Mouse (Mus musculus) hindbrain, embryonic 15.5 days (tissue): ENCODE measurements around the gene Cadm4. TPM values are rescaled to one million over a fixed set of nuclear protein-coding genes. Genes with fewer than 3 reads are reported as not detected.

Experiments
- ATAC-seq: fragments of 200-750 bp; cut with Nextera tagmentation; 2 replicates; pipeline ENCODE4 v1.8.0; 2017; ENCODE audit warnings: low read depth, moderate number of reproducible peaks, moderate TSS enrichment; ENCODE audit not compliant: low FRiP score
- H3K27ac ChIP-seq: fragments of 300-500 bp; sonication (generic); replicated peaks from 2 replicates; pipeline ENCODE4 v1.5.1; 2015; ENCODE audit warnings: mild to moderate bottlenecking, inconsistent platforms
- H3K27me3 ChIP-seq: fragments of 300-500 bp; sonication (generic); 2 replicates; pipeline ENCODE4 v1.6.1; 2015; ENCODE audit warnings: control low read depth, inconsistent platforms
- H3K36me3 ChIP-seq: fragments of 300-500 bp; sonication (generic); 2 replicates; pipeline ENCODE4 v1.6.1; 2015; ENCODE audit warnings: control low read depth, inconsistent platforms
- H3K4me1 ChIP-seq: fragments of 300-500 bp; sonication (generic); replicated peaks from 2 replicates; pipeline ENCODE4 v1.6.1; 2015; ENCODE audit warnings: control low read depth, inconsistent platforms
- H3K4me2 ChIP-seq: fragments of 300-500 bp; sonication (generic); 2 replicates; pipeline ENCODE4 v1.6.1; 2015; ENCODE audit warnings: moderate library complexity, mild to moderate bottlenecking, inconsistent platforms
- H3K4me3 ChIP-seq: fragments of 300-500 bp; sonication (generic); 2 replicates; pipeline ENCODE4 v1.5.1; 2015; ENCODE audit warnings: mild to moderate bottlenecking, inconsistent platforms
- H3K9ac ChIP-seq: fragments of 300-500 bp; sonication (generic); 2 replicates; pipeline ENCODE4 v1.6.1; 2015; ENCODE audit warnings: inconsistent platforms
- H3K9me3 ChIP-seq: fragments of 300-500 bp; sonication (generic); 2 replicates; pipeline ENCODE4 v1.6.1; 2016; ENCODE audit warnings: control low read depth, inconsistent platforms
- WGBS: fragments of 180-500 bp; shearing (Covaris S2); methylation state at CpG from one replicate; pipeline ENCODE4 v1.1.7; 2015; 5-methylcytosine and 5-hydroxymethylcytosine counted together
- polyA plus RNA-seq: library from polyadenylated mRNA; unstranded; fragments of >200 nt; fragmentation: Nextera tagmentation; extraction: Ambion mirVana; gene quantifications from 2 replicates; pipeline ENCODE4 v1.2.1, GENCODE M21; 2015

Cadm4 gene
- 77.9 and 80.4 TPM in 2 replicates for polyA plus RNA-seq

DNA sequence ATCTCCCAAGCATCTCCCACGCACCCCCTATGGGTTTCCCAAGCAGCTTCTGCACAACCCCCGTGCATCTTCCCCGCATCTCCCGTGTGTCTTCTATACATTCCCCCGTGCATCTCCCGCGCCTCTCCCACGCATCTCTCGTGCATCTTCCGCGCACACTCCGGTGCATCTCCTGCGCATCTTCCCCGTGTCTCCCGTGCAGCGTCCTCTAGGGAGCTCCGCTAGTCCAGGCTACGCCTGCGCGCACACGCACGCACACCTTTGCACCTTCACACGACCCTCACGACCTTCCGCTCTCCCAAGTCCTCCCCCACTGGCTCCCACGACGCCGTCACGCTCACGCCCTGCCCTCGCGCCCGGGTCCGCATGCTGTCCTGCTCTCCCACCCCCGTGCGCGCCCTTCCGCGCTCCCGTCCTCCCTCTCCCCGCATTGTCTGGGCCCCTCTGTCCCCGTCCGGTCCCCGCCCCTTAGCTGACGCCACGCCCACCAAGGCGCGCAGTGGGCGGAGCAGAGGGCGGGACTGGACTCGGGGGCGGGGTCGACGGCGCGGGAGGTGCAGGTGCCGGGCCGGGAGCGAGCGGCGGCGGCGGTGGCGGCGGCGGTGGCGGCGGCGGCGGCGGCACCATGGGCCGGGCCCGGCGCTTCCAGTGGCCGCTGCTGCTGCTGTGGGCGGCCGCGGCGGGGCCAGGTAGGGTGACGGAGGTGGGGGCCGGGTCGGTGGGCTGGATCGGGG lies at the start of gene Cadm4:
Gene Cadm4 (plus strand): TSS at position 550 of the 734 bp plus-strand sequence.
- under 1% methylated on average over 73 of the region's 83 CpGs for WGBS
- H3K4me3 ChIP-seq, result peak within 1 kb of the TSS; percentile 78
- H3K27ac ChIP-seq, result peak within 1 kb of the TSS; percentile 91
- no peaks in the 10 kb centered on the region for H3K36me3 ChIP-seq
- H3K27me3 ChIP-seq, result no peaks in the 10 kb centered on the region
- H3K9ac ChIP-seq, result peak within 1 kb of the TSS; percentile 88
- peak; percentile 86 for ATAC-seq
- H3K4me2 ChIP-seq, result peak within 1 kb of the TSS; percentile 76
- no peaks in the 10 kb centered on the region for H3K9me3 ChIP-seq
- peaks cover 63% of the 10 kb centered on the region for H3K4me1 ChIP-seq

DNA sequence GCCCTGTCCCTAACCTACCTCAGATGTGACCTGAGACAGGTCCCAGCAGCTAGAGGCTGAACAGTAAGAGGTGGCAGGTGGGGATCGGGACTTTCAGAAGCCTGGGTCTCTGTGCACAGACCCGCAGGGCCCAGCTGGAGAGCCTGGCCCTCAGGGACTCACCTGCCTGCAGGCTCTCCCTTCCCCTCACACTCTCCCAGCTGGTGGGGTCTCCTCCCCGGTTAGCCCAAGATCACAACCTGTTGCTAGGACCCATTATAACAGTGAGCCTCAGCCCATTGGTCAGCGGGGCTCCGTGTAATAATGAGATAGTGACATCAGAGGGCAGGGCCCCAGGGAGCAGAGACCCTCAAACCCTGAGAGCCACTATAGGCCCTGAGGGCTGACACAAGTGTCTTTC lies 46.5 kb upstream of the Cadm4 start:
- 85% methylated on average over 5 of the region's 5 CpGs for WGBS
- Histone ChIP-seq H3K27me3 (no peaks in the 10 kb centered on the region), H3K27ac (no peak overlapping the region), H3K9me3 (no peaks in the 10 kb centered on the region), H3K9ac (no peak overlapping the region), H3K4me2 (no peak overlapping the region), H3K4me3 (no peak overlapping the region), H3K4me1 (no peaks in the 10 kb centered on the region), H3K36me3 (no peaks in the 10 kb centered on the region)
- no peak for ATAC-seq

DNA sequence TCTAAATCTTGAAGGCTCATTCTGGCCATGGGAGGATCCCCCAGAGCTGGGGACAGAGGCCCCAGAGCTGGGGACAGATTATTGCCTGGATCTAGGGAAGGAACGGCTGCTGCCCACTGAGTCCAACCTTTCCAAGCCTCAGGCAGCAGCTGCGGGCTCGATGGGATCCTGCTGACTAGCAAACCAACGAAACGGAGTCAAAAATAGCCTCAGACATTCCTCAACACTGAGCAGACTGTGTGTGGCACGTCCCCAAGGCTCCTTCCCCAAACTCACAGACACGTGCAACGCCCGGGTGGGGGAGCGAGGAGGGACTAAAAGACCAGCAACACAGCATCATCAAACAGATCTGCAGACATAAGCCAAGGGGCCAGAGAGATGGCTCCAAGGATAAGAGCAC lies 43.8 kb upstream of the Cadm4 start:
- Histone ChIP-seq H3K4me1 (no peaks in the 10 kb centered on the region), H3K36me3 (no peaks in the 10 kb centered on the region), H3K9me3 (no peaks in the 10 kb centered on the region), H3K27me3 (no peaks in the 10 kb centered on the region), H3K4me3 (no peak overlapping the region), H3K4me2 (no peak overlapping the region), H3K27ac (no peak overlapping the region), H3K9ac (no peak overlapping the region)
- ATAC-seq, result no peak
- 68% methylated on average over 10 of the region's 10 CpGs for WGBS

DNA sequence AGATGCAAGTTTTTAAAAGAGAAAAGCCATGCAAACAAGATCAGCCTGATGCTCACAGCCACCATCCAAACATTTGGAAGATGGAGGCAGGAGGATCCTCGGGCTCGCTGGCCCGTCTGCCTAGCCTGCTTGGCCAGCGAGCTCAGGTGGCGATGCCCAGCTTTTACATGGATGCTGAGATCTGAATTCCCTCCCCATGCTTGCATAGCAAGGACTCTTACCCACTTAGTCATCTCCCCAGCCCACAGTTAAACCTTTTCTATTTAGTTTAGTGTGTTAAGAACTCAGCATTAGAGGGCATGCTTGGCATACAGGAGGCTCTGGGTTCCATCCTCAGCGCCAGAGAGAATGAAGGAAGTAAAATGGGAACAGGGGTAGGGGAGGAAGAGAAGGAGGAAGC lies 42.6 kb upstream of the Cadm4 start:
- no peak overlapping the region for H3K4me3 ChIP-seq
- no peaks in the 10 kb centered on the region for H3K4me1 ChIP-seq
- H3K36me3 ChIP-seq, result no peaks in the 10 kb centered on the region
- H3K27ac ChIP-seq, result no peak overlapping the region
- no peak overlapping the region for H3K4me2 ChIP-seq
- H3K27me3 ChIP-seq, result no peaks in the 10 kb centered on the region
- WGBS, result 89% methylated on average over 6 of the region's 6 CpGs
- no peak for ATAC-seq
- no peaks in the 10 kb centered on the region for H3K9me3 ChIP-seq
- H3K9ac ChIP-seq, result no peak overlapping the region

DNA sequence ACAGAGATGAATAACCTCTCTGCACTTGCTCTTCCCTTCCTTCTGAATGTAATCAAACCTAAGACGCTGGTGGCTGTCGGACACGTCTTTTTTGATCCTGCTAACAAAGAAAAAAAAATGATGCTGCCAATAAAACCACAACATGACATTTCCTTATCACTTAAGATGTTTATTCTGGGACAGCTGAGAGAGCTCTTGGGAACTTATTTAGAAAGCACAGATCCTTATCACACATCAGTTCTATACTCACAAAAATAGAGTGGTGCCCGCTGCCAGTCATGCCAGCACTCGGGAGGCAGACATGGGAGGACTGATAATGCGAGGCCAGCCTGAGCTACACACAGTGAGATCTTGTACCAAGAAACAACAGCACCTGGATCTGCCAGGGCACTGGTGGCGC lies 41.9 kb upstream of the Cadm4 start:
- H3K9ac ChIP-seq, result no peak overlapping the region
- ATAC-seq, result no peak
- H3K27me3 ChIP-seq, result no peaks in the 10 kb centered on the region
- H3K27ac ChIP-seq, result no peak overlapping the region
- H3K4me3 ChIP-seq, result no peak overlapping the region
- WGBS, result 85% methylated on average over 7 of the region's 7 CpGs
- H3K4me2 ChIP-seq, result no peak overlapping the region
- H3K36me3 ChIP-seq, result no peaks in the 10 kb centered on the region
- H3K4me1 ChIP-seq, result no peaks in the 10 kb centered on the region
- H3K9me3 ChIP-seq, result no peaks in the 10 kb centered on the region

DNA sequence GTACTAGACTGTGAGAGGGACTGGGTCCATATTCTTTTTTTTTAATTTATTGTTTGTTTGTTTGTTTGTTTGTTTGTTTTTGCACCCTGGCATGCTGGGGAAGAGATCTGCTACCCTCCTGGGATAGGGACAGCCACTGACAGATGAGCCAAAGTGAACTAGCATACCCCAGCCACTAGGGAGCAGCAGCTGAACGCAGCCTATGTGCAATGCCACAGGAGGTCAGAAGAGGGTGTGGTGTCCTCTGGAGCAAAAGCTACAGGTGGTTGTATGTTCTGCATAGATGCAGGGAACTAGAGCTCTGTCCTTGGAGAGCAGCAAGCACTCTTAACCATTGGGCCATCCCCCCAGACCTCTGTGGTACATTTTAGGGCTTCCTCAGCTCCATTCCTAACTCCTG lies 40.0 kb upstream of the Cadm4 start:
- WGBS, result 21% methylated on average over 1 of the region's 1 CpGs

DNA sequence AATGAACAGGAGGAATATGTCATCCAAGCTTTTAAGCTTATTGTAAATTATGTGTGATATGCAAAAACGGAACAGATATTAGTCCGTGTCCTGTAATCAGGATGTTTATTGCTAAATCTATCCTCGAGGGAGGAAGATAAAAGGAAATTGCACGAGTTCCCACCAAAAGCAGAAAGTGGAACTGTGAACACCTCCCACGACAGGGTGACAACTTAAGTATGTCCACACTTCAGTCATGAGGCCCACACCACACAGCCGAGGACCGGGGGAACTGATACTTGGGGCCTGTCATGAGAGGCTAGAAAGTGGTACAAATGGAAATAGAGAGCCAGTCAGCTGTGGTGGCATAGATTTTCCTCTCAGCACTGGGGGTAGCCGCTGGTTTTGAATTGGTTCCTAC lies 39.5 kb upstream of the Cadm4 start:
- no peak overlapping the region for H3K4me3 ChIP-seq

More for the DNA sequence above, 40.0 kb upstream of the Cadm4 start:
- Histone ChIP-seq H3K27ac (no peak overlapping the region), H3K4me3 (no peak overlapping the region), H3K9ac (no peak overlapping the region), H3K27me3 (no peaks in the 10 kb centered on the region), H3K9me3 (no peaks in the 10 kb centered on the region), H3K4me1 (no peaks in the 10 kb centered on the region), H3K4me2 (no peak overlapping the region), H3K36me3 (no peaks in the 10 kb centered on the region)
- ATAC-seq, result no peak

DNA sequence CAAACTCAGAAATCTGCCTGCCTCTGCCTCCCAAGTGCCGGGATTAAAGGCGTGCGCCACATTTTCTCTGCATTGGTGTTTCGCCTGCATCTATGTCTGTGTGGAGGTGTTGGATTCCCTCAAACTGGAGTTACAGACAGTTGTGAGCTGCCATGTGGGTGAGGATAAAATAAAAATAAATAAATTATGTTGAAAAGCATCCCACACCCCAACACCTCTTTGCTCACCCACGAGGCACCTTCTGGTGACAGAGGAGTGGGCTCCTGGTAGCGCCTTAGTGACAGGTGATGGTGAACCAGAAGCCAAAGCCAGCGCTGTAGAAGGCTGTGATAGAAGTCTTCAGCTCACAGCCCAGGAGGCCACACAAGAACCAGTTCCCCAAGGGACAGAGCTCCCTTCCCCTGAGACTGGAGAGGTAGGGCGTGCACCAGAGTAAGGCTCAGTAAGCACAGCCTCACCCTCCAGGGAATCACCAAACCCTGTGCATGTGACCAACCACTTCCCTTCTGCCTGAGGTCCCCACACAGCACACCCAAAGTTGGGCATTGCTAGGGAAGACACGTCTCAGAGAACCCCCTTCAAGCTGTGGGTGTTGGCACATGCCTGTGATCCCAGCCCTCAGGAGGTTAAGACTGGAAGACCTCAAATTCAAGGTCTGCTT lies 36.4 kb upstream of the Cadm4 start:
- Histone ChIP-seq H3K4me3 (no peak overlapping the region), H3K4me1 (no peaks in the 10 kb centered on the region), H3K27me3 (no peaks in the 10 kb centered on the region), H3K9me3 (no peaks in the 10 kb centered on the region), H3K27ac (no peak overlapping the region), H3K4me2 (no peak overlapping the region), H3K36me3 (no peaks in the 10 kb centered on the region), H3K9ac (no peak overlapping the region)
- 94% methylated on average over 9 of the region's 9 CpGs for WGBS
- no peak for ATAC-seq

More for the DNA sequence above, 39.5 kb upstream of the Cadm4 start:
- ATAC-seq, result no peak
- Histone ChIP-seq H3K9ac (no peak overlapping the region), H3K9me3 (no peaks in the 10 kb centered on the region), H3K36me3 (no peaks in the 10 kb centered on the region), H3K4me2 (no peak overlapping the region), H3K27me3 (no peaks in the 10 kb centered on the region), H3K4me1 (no peaks in the 10 kb centered on the region), H3K27ac (no peak overlapping the region)
- 81% methylated on average over 8 of the region's 8 CpGs for WGBS

DNA sequence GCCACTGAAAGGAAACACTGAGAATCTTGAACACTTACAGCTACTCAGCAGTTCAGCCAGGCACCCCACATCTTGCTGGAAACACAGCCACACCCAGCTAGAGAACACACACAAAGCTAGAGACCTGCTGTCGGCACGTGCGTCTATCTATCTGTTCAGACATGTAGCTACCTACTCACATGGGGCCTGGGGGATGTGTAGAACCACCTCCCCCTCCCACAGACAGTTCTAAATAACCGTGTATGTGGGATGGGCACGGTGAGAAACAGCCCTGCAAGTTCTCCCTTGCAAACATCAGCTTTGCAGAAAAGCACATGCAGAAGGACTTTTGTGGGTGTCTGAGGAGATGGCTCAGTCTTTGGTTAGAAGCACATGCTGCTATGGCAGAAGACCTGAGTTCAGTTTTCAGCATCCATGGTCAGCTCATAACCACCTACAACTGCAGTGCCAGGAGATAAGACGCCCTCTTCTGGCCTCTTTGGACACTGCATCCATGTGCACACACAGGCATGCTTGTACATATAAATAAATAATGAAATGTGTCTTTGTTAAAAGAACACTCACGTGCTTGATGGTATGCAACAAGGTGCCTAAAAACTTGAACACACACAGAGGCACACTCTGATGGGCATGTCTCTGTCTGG lies 35.0 kb upstream of the Cadm4 start:
- Histone ChIP-seq H3K36me3 (no peaks in the 10 kb centered on the region), H3K9me3 (no peaks in the 10 kb centered on the region), H3K9ac (no peak overlapping the region), H3K4me2 (no peak overlapping the region), H3K27me3 (no peaks in the 10 kb centered on the region), H3K27ac (no peak overlapping the region), H3K4me3 (no peak overlapping the region), H3K4me1 (no peaks in the 10 kb centered on the region)
- 78% methylated on average over 7 of the region's 7 CpGs for WGBS
- ATAC-seq, result no peak

DNA sequence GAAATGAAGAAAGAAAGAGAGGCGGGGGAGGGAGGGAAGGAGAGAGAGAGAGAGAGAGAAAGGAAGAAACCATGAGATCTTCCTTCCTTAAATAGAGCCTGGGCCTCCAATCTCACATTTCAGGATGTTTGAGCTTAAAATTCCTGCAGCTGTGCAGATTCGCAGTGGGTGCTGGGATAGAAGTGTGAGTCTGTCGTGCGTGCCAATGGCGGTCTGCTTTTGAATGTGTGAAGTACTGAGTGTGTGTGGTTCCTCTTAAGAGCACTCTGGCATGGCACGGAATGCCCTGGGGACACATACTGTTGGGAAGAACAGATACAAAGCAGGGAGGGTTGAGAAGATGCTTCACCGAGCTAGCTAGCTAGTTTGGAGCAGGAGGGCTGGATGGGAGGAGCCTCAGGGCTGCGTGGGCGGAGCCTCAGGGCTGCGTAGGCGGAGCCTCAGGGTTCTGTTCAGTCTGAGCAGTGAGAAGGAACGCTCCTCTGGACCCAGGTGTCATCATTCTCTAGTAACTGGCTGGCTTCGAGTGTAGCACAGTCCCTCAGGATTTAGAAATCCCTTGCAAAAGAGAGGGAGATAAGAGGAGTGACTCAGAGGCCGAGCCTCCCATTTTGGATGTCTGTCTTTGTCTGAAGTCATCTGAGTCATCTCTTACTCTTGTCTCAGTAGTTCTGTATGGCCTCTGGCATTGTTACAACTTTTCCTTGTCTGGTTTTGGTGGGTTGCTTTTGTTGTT lies 32.9 kb upstream of the Cadm4 start:
- WGBS, result 62% methylated on average over 14 of the region's 14 CpGs
- Histone ChIP-seq H3K9ac (no peak overlapping the region), H3K27me3 (no peaks in the 10 kb centered on the region), H3K36me3 (no peaks in the 10 kb centered on the region), H3K9me3 (no peaks in the 10 kb centered on the region), H3K27ac (no peak overlapping the region), H3K4me3 (no peak overlapping the region), H3K4me2 (no peak overlapping the region), H3K4me1 (no peaks in the 10 kb centered on the region)
- ATAC-seq, result no peak

DNA sequence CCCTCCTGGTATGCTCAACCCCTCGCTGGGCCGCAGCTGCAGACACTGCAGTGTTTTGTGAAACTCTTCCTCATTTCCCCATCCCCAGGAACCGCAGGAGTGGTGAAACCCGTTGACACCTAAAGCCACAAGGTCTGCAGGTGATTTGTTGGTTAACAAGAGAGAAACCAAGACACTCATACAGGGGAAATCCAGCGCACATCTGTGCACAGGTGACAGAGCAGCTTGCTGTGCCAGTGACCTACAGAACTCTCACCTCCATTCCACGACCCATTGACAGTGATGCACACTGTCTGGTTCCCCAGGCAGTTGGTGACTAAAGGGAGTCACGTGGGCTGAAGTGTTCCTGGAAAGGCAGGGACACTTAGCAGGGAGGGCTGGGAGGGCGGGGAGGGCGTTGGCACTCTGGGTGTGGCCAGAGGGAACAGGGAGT lies 31.2 kb upstream of the Cadm4 start:
- Histone ChIP-seq H3K9ac (no peak overlapping the region), H3K4me1 (no peaks in the 10 kb centered on the region), H3K9me3 (no peaks in the 10 kb centered on the region), H3K27ac (no peak overlapping the region), H3K36me3 (no peaks in the 10 kb centered on the region), H3K4me2 (no peak overlapping the region), H3K4me3 (no peak overlapping the region), H3K27me3 (no peaks in the 10 kb centered on the region)
- WGBS, result 73% methylated on average over 9 of the region's 9 CpGs
- ATAC-seq, result no peak

DNA sequence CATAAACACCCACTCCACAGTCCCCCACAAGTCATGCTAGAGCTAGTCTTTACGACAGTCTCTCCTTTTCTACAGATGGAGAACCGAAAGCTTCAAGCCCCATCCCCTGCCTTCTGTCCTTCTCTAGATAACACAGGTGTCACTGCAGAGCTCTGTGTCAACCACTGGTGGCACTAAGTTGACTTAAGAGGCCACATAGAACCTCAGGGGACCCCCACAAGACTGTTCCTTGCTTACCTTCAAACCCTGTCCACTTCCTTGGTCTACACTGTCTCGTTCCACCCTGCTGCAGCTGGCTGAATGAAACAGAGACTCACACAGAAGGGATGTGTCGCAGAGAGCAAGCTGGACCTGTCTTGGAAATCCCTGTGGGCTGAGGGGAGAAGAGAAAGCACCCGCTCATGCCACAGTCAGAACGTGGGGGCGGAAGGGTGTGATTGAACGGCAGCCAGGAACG lies 29.9 kb upstream of the Cadm4 start, which contains the start of gene Irgc1:
Gene Irgc1 (minus strand): TSS at position 443 of the 457 bp plus-strand sequence.
- 75% methylated on average over 9 of the region's 9 CpGs for WGBS
- Histone ChIP-seq H3K27me3 (no peaks in the 10 kb centered on the region), H3K4me2 (no peak within 1 kb of the TSS), H3K36me3 (no peaks in the 10 kb centered on the region), H3K27ac (no peak within 1 kb of the TSS), H3K9ac (no peak within 1 kb of the TSS), H3K4me1 (no peaks in the 10 kb centered on the region), H3K9me3 (no peaks in the 10 kb centered on the region), H3K4me3 (no peak within 1 kb of the TSS)
- no peak for ATAC-seq
